Mouse (Mus musculus) lung, adult 2 months (tissue): ENCODE measurements at regions not wholly inside any gene's neighbourhood (a gene's known extent, or its start where the extent isn't known, plus 50 kb on each side); places are given as distances from the start of the nearest gene placed in this dataset.

Source experiments
- CTCF ChIP-seq: fragments of 200-500 bp; IDR thresholded peaks from 2 replicates; pipeline ENCODE4 v1.5.1; 2011; ENCODE audit warnings: mild to moderate bottlenecking, low read length, control low read depth; ENCODE audit not compliant: insufficient read depth
- POLR2A ChIP-seq: fragments of 200-500 bp; IDR thresholded peaks from 2 replicates; pipeline ENCODE4 v1.6.1; 2011; ENCODE audit warnings: low read depth, mild to moderate bottlenecking, control low read depth, low read length, borderline replicate concordance; ENCODE audit errors: extremely low read depth

DNA sequence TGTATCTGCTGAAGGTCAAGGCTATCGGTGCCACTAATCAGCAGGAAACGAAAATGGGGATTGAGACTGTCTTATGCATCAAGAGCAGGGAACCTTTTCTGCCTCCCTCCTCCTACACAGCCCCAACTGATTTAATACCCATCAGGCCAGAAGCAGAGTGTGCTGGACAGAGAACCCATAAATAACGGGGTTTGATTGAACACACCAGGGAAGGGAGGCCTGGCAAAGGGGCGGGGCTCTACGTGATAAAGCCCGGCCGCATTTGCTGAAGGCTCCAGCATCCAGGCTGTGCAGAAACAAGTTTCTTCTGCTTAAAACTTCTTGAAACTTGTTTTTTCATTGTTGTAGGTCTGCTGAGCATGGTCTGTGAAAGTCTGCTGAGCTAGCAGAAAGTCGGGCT lies 127.4 kb upstream of the 9630041A04Rik start:
- no peak for TF ChIP-seq POLR2A
- no peak for TF ChIP-seq CTCF
